Mouse (Mus musculus): ENCODE results near the gene Ltbr.
"Not testable (repeated sequence)": the region's sequence is repeated elsewhere in the genome, so short reads cannot be mapped to it uniquely, and the experiment has no call there.

Ltbr gene

DNA sequence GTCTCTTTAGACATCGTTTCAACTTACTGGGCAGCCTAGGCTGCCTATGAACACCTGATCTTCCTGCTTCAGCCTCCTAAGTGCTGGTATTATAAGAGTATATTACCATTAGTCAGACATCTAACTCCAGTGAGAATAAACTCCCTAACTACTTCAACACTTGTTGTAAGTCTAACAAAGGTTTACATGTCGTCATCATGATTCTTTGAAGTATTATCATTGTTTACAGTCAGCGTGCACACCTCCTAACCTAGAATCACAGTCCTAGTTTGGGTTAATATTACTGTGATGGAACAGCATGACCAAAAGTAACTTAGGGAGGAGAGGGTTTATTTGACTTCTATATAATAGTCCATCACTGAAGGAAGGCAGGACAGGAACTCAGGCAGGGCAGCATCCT lies 46.2 kb downstream of the Ltbr start:
- no peak for DNase-seq

- DNase-seq, result not testable (repeated sequence)
Measured at GRCm38 (mm10) chr6:125266600-125266999, 47.1 kb downstream of the Ltbr start.

- no peak for DNase-seq
Measured at GRCm38 (mm10) chr6:125266091-125266490, 47.6 kb downstream of the Ltbr start.

DNA sequence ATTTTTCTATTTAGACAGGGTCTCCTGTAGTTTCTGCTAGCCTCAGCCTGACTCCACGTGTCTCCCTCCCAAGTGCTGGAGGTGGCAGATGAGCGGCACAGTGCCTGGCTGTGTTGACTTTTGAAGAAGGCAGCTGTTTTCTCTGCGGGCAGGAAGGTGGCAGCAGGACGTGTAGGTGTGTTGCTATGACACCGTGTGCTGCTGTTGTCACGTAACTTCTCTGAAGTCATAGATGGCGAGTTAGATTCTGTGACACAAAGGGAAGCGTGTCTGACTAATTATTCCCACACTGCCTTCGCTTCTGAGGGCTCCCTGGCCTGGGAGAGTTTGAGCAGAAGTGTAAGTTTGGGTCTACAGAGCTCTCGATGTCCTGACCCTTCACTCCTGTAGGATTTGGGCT lies 48.4 kb downstream of the Ltbr start:
- no peak for DNase-seq

DNA sequence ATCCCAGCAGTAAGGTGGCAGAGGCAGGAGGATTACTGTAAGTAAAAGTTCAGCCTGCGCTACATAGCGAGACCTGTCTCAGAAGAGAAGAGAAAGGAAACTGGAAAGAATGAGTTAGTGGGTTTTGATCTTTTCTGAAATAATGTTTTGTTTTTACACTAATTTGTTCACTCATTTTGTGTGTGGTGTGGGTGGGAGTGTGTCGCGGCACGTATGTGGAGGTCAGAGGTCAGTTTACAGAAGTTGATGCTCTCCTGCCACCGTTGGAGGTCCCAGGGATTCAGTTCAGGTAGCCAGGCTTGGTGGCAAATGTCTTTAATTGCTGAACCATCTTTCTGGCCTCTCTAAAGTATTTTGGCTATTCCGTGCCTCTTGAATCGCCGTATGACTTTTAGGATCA lies 49.5 kb downstream of the Ltbr start:
- no peak for DNase-seq

DNA sequence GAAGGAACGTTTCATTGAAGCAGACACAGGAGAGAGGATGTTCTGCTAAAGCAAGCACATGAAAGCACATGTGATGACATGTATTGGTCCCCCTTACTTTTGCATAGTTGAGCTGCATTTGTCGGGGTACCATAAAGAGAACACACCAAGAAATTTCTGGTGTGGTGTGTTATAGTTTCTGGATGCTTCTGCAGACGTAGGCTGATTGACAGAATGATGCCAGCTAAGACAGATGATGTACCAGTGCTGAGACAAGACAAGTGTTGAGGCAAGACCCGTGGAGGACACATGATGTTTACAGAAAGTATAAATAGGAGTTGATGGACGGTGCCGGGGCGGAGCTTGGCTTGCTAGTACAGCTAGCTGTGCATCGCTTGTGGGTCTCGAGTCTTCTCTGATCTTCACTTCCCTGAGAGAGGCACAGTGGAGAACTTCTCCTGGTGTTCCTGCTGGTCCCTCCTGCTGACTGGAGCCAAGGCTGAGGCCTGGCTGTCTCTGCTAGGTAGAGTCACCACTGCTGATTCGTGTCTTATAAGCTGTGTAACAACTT lies 53.6 kb downstream of the Ltbr start:
- DNase-seq, result no peak
